Mouse (Mus musculus): ENCODE measurements around the gene Ube2cbp.

DNA sequence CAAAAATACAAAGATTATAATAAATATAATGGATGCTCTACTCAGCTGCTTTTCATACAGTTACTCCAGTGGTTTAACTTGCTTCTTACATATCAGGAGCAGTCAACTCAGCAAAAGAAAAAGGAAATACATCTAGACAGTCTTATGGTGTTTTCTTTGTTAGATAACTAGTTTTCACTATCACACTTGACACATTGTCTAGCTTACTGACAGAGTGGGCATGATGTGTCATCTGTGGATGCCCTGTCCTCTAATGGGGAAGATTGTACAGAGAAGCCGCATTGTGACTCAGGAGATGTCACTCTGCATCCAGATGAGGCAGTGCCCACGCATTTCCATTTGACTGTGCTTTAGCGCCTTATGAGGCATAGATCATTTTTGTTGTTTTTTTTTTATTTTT, 34.3 kb upstream of the Ube2cbp start:
- no peak for TF ChIP-seq POLR2A (IDR thresholded peaks at IDR 0.05; ENCODE audit: borderline replicate concordance, extremely low read depth, low read depth, low read length)
- TF ChIP-seq CTCF (IDR thresholded peaks at IDR 0.05; ENCODE audit: insufficient read depth, low read length) = no peak
